Mouse (Mus musculus) testis, postnatal 10 days (tissue): ENCODE measurements around the gene Pgk1.
A peak's percentile ranks its signal among the peaks of the same experiment; 100 is the strongest.
"Not testable (repeated sequence)": the region's sequence is repeated elsewhere in the genome, so short reads cannot be mapped to it uniquely, and the experiment has no call there.

Source experiments
- DNase-seq: peaks from one replicate; pipeline ENCODE4 v3.0.0; 2021; ENCODE audit warnings: low spot score

Pgk1 gene

GRCm38 (mm10) chrX:106186713-106187649 is at the start of gene Pgk1:
Gene Pgk1, plus strand, starts transcription at chrX:106187100.
- DNase-seq, result peak; percentile 88

- no peak for DNase-seq
These were observed 47.4 kb upstream of the Pgk1 start for GRCm38 (mm10) chrX:106139309-106140070.

- DNase-seq, result no peak
These were observed 44.0 kb upstream of the Pgk1 start, which contains the start of gene Tlr13 for GRCm38 (mm10) chrX:106142936-106143335. Gene Tlr13, plus strand, starts transcription at chrX:106143204.

GRCm38 (mm10) chrX:106148185-106148584 is 38.7 kb upstream of the Pgk1 start:
- DNase-seq, result no peak

- DNase-seq, result no peak
These were observed 37.4 kb upstream of the Pgk1 start for GRCm38 (mm10) chrX:106149460-106149859.

- no peak for DNase-seq
These were observed 32.7 kb upstream of the Pgk1 start for GRCm38 (mm10) chrX:106154180-106154586.

GRCm38 (mm10) chrX:106155892-106156291 is 31.0 kb upstream of the Pgk1 start:
- no peak for DNase-seq

- DNase-seq, result no peak
These were observed 22.9 kb upstream of the Pgk1 start for GRCm38 (mm10) chrX:106163995-106164394.

GRCm38 (mm10) chrX:106164555-106164954 is 22.3 kb upstream of the Pgk1 start:
- no peak for DNase-seq

GRCm38 (mm10) chrX:106165089-106165488 is 21.8 kb upstream of the Pgk1 start:
- DNase-seq, result no peak

- peak; percentile 80 for DNase-seq
These were observed 15.6 kb upstream of the Pgk1 start for GRCm38 (mm10) chrX:106171106-106171852.

- DNase-seq, result no peak
These were observed 15.1 kb upstream of the Pgk1 start for GRCm38 (mm10) chrX:106171853-106172154.

- DNase-seq, result no peak
These were observed 10.6 kb upstream of the Pgk1 start for GRCm38 (mm10) chrX:106176331-106176730.

GRCm38 (mm10) chrX:106184279-106184678 is 2.6 kb upstream of the Pgk1 start:
- no peak for DNase-seq

- DNase-seq, result no peak
These were observed 1.2 kb upstream of the Pgk1 start for GRCm38 (mm10) chrX:106185706-106186105.

GRCm38 (mm10) chrX:106187737-106188136 is 837 bp downstream of the Pgk1 start:
- DNase-seq, result no peak

- no peak for DNase-seq
These were observed 2.5 kb downstream of the Pgk1 start for GRCm38 (mm10) chrX:106189356-106189755.

- no peak for DNase-seq
These were observed 3.2 kb downstream of the Pgk1 start for GRCm38 (mm10) chrX:106190091-106190490.

GRCm38 (mm10) chrX:106194361-106194760 is 7.5 kb downstream of the Pgk1 start:
- DNase-seq, result not testable (repeated sequence)

GRCm38 (mm10) chrX:106197308-106197707 is 10.4 kb downstream of the Pgk1 start:
- no peak for DNase-seq

GRCm38 (mm10) chrX:106198904-106199303 is 12.0 kb downstream of the Pgk1 start:
- DNase-seq, result no peak

GRCm38 (mm10) chrX:106209100-106209499 is 22.2 kb downstream of the Pgk1 start:
- DNase-seq, result no peak
